Mouse (Mus musculus) urinary bladder, postnatal 10 days (tissue): ENCODE data around the gene Svbp.

Experiments
- DNase-seq: peaks from one replicate; pipeline ENCODE4 v3.0.0; 2022; ENCODE audit warnings: low spot score

Gene Svbp

GRCm38 (mm10) chr4:119246688-119247225 is 51.7 kb downstream of the Svbp start:
- no peak for DNase-seq

DNA sequence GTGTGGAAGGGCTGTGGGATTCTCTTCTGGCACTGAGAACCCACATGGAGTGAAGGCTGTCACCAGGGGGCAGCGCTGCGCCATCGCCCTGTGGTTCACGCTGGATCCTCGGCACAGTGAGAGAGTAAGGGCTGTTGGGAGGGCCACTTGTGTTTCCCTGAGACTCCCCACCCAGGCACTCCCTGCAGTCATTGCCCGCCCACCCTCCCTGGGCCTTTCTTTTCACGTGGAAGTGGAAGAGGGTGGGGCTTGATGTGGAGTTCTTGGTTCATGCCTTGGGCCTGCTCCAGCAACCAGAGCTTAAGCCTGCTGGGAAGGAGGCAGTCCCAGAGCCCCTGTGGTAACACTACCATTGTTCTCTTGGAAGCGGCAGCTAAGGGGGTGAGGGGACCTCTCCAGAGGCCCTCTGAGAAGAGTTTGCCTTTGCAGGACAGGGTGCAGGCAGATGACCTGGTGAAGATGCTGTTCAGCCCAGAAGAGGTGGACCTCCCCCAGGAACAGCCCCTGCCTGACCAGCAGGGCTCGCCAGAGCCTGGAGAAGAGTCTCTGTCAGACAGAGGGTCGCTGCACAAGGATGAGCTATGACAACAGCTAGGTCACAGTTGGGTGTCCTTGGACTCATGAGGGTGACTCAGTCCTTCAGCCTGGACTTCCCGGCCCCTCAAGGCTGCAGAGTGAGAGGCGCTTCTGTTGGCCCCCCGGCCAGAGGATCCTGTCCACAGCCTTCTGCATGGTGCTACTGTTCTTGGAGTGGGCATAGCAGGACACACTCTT is 52.5 kb downstream of the Svbp start:
- DNase-seq, result no peak

- DNase-seq, result no peak
Measured at GRCm38 (mm10) chr4:119248407-119248965, 53.4 kb downstream of the Svbp start.
